Mouse (Mus musculus) inflammation-experienced regulatory T-cells, adult 6 months (primary cell): ENCODE data around the gene Soat1. TPM values are rescaled to one million over a fixed set of nuclear protein-coding genes. Genes with fewer than 3 reads are reported as not detected.
A peak's percentile ranks its signal among the peaks of the same experiment; 100 is the strongest.
"Not testable (repeated sequence)": the region's sequence is repeated elsewhere in the genome, so short reads cannot be mapped to it uniquely, and the experiment has no call there.

Experiments used
- ATAC-seq: one replicate; pipeline ENCODE4 v1.8.0; 2017
- polyA plus RNA-seq, 3 experiments: library from polyadenylated mRNA; unstranded; fragments of 100-300 nt; shearing (Covaris generic); gene quantifications; one replicate each; pipeline ENCODE4 v1.2.1; 2017

Soat1 gene
- polyA plus RNA-seq, 3 experiments from 2014 or later, result 48.8 to 63.8 (median 56.9) TPM

DNA sequence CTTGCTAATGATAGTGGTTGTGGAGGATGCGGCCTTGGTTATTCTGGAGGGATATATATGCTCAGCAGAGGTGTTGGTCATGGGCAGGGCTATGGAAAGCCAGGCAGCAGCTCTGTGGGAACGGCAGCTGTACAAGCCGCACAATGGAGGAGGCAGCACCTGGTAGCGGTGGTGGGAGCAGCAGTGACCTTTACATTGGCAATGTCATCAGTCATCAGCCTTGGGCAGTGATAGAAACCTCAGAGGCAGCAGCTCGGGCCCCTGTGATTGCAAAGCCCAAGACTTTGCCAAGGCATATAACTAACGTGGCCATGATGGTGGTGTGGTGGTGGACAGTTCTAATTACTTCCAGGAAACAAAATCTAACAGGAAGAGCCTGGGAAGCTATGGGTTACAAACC lies 50.6 kb downstream of the Soat1 start:
- no peak for ATAC-seq

DNA sequence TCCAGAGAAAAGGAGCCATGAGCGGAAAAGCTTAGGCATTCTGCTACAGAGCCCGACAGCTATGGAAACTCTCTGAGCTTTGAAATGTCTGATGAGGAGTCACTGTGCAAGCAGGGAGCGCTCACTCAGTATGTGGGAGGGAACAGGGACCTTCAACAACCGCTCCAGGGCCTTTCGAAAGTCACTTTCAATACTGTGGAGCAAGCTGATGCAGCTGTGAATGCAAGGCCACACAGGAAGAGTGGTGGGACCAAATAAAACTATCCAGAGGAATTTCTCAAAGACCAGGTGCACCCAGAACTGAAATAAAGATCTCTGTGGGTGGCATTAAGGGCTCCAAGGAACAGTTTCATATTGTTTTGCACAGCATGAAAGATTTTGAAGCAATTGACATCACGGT lies 51.3 kb downstream of the Soat1 start:
- ATAC-seq, result no peak

DNA sequence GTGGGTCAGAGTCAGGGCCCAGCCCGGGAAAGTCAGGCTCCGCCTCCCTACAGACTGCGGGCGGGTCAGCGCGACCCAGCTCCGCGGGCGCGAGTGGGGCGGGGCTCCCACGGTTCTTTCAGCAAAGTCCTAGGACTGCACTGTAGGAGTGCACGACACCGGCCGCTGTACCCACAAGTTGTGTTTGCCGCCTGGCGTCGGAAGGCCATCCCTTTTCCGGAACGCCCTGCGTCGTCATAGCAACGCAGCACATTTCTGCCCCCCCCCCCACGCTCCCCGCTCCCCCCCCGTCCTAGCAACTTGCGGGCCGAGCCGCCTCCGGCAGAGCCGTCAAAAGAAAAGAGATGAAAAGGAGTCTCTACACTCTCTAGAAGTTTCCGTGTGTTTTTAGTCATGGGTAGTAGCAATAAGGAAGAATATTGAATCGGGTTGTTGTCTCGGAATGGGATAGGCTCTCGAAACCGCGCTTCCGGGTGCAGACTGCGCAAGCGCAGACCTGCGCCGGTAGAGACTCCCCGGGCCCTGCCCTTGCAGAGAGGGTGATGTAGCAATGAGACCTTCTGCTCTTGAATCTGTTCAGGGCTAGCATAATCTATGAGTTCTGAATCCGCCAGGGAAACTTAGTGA lies 53.3 kb downstream of the Soat1 start, which contains the start of gene Axdnd1:
Gene Axdnd1, minus strand, starts transcription at position 489 of the 627 bp plus-strand sequence.
- peak; percentile 88 for ATAC-seq

DNA sequence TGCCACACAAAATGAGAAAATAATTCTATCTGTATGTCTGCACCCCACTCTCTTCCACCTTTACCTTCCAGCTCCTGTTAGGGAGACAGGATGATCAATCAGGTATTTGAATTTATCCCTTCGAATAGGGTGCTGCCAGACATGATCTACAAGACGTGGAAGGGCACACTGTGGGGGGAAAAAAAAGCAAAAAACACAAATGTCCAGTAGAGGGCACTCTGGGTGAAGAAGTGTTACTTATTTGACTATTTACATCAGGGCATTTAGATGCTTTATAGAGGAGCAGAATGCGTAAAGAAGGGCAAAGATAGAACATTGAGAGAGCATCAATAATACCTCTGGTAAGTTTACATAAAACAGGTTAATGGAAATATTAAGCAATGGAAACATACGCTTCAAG lies 56.0 kb downstream of the Soat1 start:
- peak; percentile 42 for ATAC-seq

DNA sequence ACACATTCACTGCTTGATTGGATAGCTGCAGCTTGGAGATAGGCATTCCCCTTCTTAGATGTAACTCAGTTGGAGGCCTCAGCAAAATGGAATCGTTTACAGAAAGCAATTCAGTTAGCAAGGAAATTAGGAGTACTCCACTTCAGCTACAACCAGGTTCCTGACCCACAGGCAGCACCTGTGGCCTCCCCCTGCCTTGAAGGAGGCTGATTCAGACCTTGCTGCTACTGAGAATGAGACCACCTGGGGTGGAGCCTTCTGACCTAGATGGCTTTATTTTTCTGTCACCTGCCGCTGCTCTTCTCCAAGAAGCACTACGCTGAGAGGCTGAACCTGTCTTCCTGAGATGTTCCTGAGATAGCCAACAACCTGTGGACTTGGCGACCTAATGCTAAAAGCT lies 65.6 kb downstream of the Soat1 start:
- no peak for ATAC-seq

DNA sequence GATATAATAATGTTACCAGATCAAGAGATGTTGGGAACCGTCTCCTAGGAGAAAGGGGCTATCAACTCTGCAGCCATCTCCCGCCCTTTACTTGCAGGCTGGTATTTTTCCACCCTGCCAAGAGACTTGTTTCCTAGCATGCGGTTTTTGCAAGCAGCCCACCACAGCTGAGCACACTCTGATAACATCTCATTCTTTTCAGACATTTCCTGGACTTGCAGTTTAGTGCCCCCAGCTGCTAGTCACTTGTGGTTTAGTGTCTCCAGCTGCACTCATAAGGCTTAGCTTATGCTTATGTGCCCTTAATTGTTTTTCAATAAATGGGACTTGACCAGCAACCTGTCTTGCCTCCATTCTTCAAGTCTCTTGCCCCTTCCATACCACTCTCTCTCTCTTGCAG lies 66.1 kb downstream of the Soat1 start:
- peak; percentile 58 for ATAC-seq

DNA sequence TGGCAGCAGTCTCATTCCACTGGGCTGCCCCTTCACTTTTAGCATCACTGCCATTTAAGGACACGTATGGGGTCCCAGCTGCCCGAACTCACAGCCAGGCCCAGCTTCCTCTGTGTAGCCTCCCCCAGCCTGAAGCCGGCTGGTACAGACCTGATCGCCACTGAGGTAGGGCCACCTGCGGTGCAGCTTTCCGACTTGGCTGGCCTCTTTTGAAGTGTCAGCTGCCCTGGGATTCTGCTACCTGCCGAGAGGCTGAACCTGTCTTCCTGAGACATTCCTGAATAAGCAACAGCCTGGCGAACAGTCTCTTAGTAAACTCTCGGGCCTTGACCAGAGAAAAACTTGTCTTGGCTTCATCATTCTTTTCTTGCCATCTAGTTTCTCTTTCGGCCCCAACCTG lies 70.9 kb downstream of the Soat1 start:
- ATAC-seq, result no peak

DNA sequence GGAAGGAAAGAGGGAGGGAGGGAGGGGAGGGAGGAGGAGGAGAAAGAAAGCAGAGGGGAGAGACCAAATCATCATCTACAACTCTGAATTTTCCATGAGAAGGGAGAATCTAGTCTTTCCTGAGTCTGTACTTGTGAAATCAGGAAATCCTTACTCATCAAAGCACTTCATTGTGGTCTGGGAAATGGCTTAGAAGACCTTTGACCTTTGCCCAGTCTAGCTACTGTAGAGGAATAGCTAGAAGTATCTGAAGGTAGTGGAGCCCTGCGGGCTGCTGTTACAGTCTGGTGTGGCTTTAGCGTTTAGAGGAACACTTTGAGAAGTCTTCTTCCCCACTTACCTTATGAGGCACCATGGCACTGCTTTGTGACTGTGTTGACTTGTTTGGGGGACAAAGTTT lies 71.6 kb downstream of the Soat1 start:
- ATAC-seq, result no peak

DNA sequence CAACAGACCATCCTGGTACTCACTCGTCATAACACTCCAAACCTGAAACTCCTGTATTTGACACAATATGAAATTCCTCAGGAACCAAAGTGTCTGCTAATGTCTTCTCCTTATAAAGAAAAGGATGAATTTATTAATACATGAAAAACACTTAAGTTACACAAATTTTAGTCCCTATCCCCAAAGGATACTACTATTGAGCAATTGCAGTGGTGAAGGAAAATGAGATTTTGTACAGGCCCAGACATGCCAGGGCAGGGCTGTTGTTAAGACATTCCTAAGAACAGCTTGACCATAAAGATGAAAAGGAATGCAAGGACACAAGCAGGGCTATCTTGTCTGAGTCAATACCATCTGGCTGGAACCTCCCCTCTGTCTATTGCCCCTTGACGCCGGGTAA lies 74.0 kb downstream of the Soat1 start:
- not testable (repeated sequence) for ATAC-seq

DNA sequence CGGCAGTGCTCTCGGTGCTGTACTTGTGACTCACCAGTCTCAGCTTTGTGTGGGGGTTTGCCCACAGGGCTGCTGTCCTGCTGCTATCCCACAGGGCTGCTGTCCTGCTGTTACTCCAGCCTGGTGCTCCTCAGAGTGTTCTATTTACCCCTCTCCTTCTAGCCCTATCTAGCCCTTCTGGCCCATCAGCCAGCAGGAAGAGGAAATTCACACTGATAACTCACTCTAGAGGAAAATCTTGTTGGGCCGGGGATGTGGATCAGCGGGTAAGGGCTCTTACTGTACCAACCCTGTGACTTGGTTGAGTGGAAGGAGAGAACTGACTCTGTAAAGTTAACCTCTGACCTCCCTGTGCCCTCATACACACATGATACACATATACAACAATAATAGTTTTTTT lies 81.0 kb downstream of the Soat1 start:
- ATAC-seq, result no peak

DNA sequence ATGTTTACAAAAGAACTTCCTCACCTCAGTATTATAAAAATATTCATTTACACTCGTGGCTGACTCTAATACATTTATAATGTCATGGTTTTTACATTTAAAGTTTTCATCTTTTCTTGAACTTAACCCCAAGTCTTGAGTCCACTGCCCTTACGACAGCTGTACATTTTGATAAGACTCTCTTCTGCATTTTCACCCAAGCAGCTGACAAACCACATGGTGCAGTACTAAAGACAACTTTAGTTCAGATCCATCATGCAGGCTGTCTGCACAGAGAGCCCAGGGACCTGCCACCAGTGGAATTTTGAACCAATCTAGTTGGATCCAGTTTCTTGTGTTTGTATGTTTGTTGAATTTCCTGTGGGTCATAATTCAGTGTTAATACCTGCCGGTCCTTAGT lies 87.3 kb downstream of the Soat1 start:
- ATAC-seq, result no peak

DNA sequence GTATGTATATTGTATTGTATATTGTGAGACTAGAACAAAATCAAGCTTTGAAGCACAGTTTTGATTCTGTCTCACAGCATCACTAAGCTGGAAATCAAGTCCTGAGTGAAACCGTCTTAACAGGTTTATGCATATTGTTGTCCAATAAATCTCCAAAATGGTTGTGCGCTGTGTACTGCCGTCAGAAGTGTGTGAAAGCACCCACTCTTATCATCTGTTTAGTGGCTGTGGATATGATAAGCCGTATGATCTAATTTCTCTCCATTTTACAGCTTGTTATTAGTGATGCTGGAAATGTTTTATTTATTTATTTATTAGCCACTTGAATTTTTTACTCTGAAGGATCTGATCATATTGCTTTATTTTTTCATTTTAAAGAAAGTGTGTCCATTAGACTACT lies 87.9 kb downstream of the Soat1 start:
- ATAC-seq, result no peak

DNA sequence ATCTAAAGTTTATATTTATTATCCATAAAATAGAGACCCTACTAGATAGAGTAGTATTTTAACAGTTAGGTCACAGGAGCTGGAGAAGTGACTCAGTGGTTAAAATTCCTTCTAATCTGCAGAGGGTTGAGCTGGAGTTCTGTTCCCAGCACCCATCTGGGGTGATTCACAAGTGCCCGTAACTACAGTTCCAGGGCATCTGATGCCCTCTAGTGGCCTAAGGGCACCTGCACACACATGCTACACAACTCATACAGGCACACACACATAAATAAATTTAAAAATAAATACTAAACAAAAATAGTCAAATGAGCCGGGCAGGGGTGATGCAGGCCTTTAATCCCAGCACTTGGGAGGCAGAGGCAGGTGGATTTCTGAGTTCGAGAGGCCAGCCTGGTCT lies 92.9 kb downstream of the Soat1 start:
- ATAC-seq, result no peak

Other genes starting within 250 kb of the Soat1 start
- gene Tdrd5, start 170.7 kb downstream of the Soat1 start, polyA plus RNA-seq, result not detected
- gene Nphs2, start 163.6 kb downstream of the Soat1 start, polyA plus RNA-seq, result not detected
- gene Gm2000, start 108.3 kb downstream of the Soat1 start, polyA plus RNA-seq, result 1,000 to 10,000 TPM; 1,993 to 3,267 (median 2,370) TPM
- 1 to 10 TPM in 1 of 3 experiments, under 1 TPM in 2; 0.34 to 1.0 (median 0.69) TPM for gene Axdnd1, start 53.2 kb downstream of the Soat1 start, polyA plus RNA-seq
- gene Gm10031, start 49.7 kb upstream of the Soat1 start, polyA plus RNA-seq, result 1 to 10 TPM in 2 of 3 experiments, under 1 TPM in 1; 0.90 to 8.2 (median 7.2) TPM
- gene Abl2, start 84.5 kb upstream of the Soat1 start, polyA plus RNA-seq, result 1 to 10 TPM; 2.8 to 6.1 (median 4.6) TPM
- gene Tor3a, start 200.0 kb upstream of the Soat1 start, polyA plus RNA-seq, result 10 to 100 TPM; 22.7 to 27.7 (median 24.2) TPM
- gene Fam20b, start 244.8 kb upstream of the Soat1 start, polyA plus RNA-seq, result 10 to 100 TPM; 11.9 to 16.9 (median 12.2) TPM